Mouse (Mus musculus) midbrain, embryonic 14.5 days (tissue): Measurements from ENCODE around the gene Spaar. TPM values are rescaled to one million over a fixed set of nuclear protein-coding genes. Genes with fewer than 3 reads are reported as not detected.
A peak's percentile ranks its signal among the peaks of the same experiment; 100 is the strongest.

Experiments
- ATAC-seq: fragments of 200-750 bp; cut with Nextera tagmentation; 2 replicates; pipeline ENCODE4 v1.8.0; 2017; ENCODE audit warnings: moderate number of reproducible peaks, moderate library complexity; ENCODE audit not compliant: low FRiP score, low TSS enrichment
- DNase-seq: peaks from one replicate; pipeline ENCODE4 v3.0.0-alpha.2; 2015
- H3K27ac ChIP-seq: fragments of 300-500 bp; sonication (generic); replicated peaks from 2 replicates; pipeline ENCODE4 v1.5.1; 2014; ENCODE audit warnings: mild to moderate bottlenecking, low read depth, low read length, moderate library complexity
- H3K27me3 ChIP-seq: fragments of 300-500 bp; sonication (generic); 2 replicates; pipeline ENCODE4 v1.6.1; 2014; ENCODE audit warnings: low read length, control low read depth, mixed read lengths; ENCODE audit not compliant: control insufficient read depth, insufficient read depth
- H3K36me3 ChIP-seq: fragments of 300-500 bp; sonication (generic); 2 replicates; pipeline ENCODE4 v1.6.1; 2014; ENCODE audit warnings: low read length, control low read depth; ENCODE audit not compliant: control insufficient read depth, insufficient read depth
- H3K4me1 ChIP-seq: fragments of 300-500 bp; sonication (generic); 2 replicates; pipeline ENCODE4 v1.6.1; 2014; ENCODE audit warnings: mild to moderate bottlenecking, antibody characterized with exemption, low read length, control low read depth; ENCODE audit not compliant: control insufficient read depth, insufficient read depth
- H3K4me2 ChIP-seq: fragments of 300-500 bp; sonication (generic); 2 replicates; pipeline ENCODE4 v1.6.1; 2014; ENCODE audit warnings: mild to moderate bottlenecking, low read length, moderate library complexity
- H3K4me3 ChIP-seq: fragments of 300-500 bp; sonication (generic); replicated peaks from 2 replicates; pipeline ENCODE4 v1.5.1; 2014; ENCODE audit warnings: low read depth, low read length
- H3K9ac ChIP-seq: fragments of 300-500 bp; sonication (generic); replicated peaks from 2 replicates; pipeline ENCODE4 v1.6.1; 2014; ENCODE audit warnings: mild to moderate bottlenecking, low read length, moderate library complexity
- H3K9me3 ChIP-seq: fragments of 300-500 bp; sonication (generic); 2 replicates; pipeline ENCODE4 v1.6.1; 2016; ENCODE audit warnings: low read length, control low read depth, mixed read lengths; ENCODE audit not compliant: control insufficient read depth
- WGBS: fragments of 180-500 bp; shearing (Covaris S2); extraction: QIAGEN DNeasy Blood & Tissue Kit; methylation state at CpG from one replicate; pipeline ENCODE4 v1.1.7; 2014; 5-methylcytosine and 5-hydroxymethylcytosine counted together
- polyA plus RNA-seq: library from polyadenylated mRNA; unstranded; fragments of >200 nt; fragmentation: Nextera tagmentation; extraction: Ambion mirVana; gene quantifications from 2 replicates; pipeline ENCODE4 v1.2.1, GENCODE M21; 2014

Spaar gene
- polyA plus RNA-seq, 1 experiment from 2014 or later = not detected

- Histone ChIP-seq H3K27me3 (no peaks in the 10 kb centered on the region), H3K27ac (no peak overlapping the region), H3K9me3 (no peaks in the 10 kb centered on the region), H3K9ac (no peak overlapping the region), H3K4me3 (no peak overlapping the region), H3K4me2 (no peak overlapping the region), H3K4me1 (no peaks in the 10 kb centered on the region), H3K36me3 (no peaks in the 10 kb centered on the region)
- DNase-seq (no peak), ATAC-seq (no peak)
- 72% methylated on average over 6 of the region's 6 CpGs for WGBS
These were observed 7.3 kb downstream of the Spaar start for GRCm38 (mm10) chr4:43737144-43737543.

GRCm38 (mm10) chr4:43738989-43739674, 9.3 kb downstream of the Spaar start:
- DNase-seq (no peak), ATAC-seq (no peak)
- 74% methylated on average over 8 of the region's 8 CpGs for WGBS
- Histone ChIP-seq H3K27ac (no peak overlapping the region), H3K9ac (no peak overlapping the region), H3K9me3 (no peaks in the 10 kb centered on the region), H3K4me3 (no peak overlapping the region), H3K4me2 (no peak overlapping the region), H3K36me3 (no peaks in the 10 kb centered on the region), H3K27me3 (no peaks in the 10 kb centered on the region), H3K4me1 (no peaks in the 10 kb centered on the region)

- no peaks in the 10 kb centered on the region for H3K36me3 ChIP-seq
These were observed 11.7 kb downstream of the Spaar start for GRCm38 (mm10) chr4:43741526-43741925.

GRCm38 (mm10) chr4:43742637-43743036, 12.8 kb downstream of the Spaar start:
- no peak for DNase-seq
- H3K9me3 ChIP-seq = no peaks in the 10 kb centered on the region
- no peaks in the 10 kb centered on the region for H3K4me1 ChIP-seq
- no peak overlapping the region for H3K4me2 ChIP-seq
- no peaks in the 10 kb centered on the region for H3K27me3 ChIP-seq
- H3K9ac ChIP-seq = no peak overlapping the region
- H3K4me3 ChIP-seq = no peak overlapping the region
- no peak overlapping the region for H3K27ac ChIP-seq
- no peaks in the 10 kb centered on the region for H3K36me3 ChIP-seq
- WGBS = 37% methylated on average over 4 of the region's 4 CpGs
- ATAC-seq = no peak

More at GRCm38 (mm10) chr4:43741526-43741925, 11.7 kb downstream of the Spaar start:
- ATAC-seq = no peak
- Histone ChIP-seq H3K4me3 (no peak overlapping the region), H3K9me3 (no peaks in the 10 kb centered on the region), H3K27ac (no peak overlapping the region), H3K27me3 (no peaks in the 10 kb centered on the region), H3K4me2 (no peak overlapping the region), H3K4me1 (no peaks in the 10 kb centered on the region), H3K9ac (no peak overlapping the region)
- WGBS = 76% methylated on average over 5 of the region's 5 CpGs
- no peak for DNase-seq

GRCm38 (mm10) chr4:43743099-43743498, 13.3 kb downstream of the Spaar start:
- H3K27ac ChIP-seq = no peak overlapping the region
- DNase-seq (no peak), ATAC-seq (no peak)
- H3K9me3 ChIP-seq = no peaks in the 10 kb centered on the region
- no peaks in the 10 kb centered on the region for H3K36me3 ChIP-seq
- no peak overlapping the region for H3K9ac ChIP-seq
- no peak overlapping the region for H3K4me2 ChIP-seq
- H3K4me1 ChIP-seq = no peaks in the 10 kb centered on the region
- H3K4me3 ChIP-seq = no peak overlapping the region
- 77% methylated on average over 1 of the region's 1 CpGs for WGBS
- no peaks in the 10 kb centered on the region for H3K27me3 ChIP-seq

GRCm38 (mm10) chr4:43745187-43745586, 15.4 kb downstream of the Spaar start:
- no peak overlapping the region for H3K27ac ChIP-seq
- ATAC-seq (no peak), DNase-seq (peak; percentile 84)
- H3K27me3 ChIP-seq = no peaks in the 10 kb centered on the region
- H3K36me3 ChIP-seq = no peaks in the 10 kb centered on the region
- no peak overlapping the region for H3K9ac ChIP-seq
- H3K4me2 ChIP-seq = no peak overlapping the region
- 24% methylated on average over 6 of the region's 6 CpGs for WGBS
- H3K4me1 ChIP-seq = no peaks in the 10 kb centered on the region
- no peak overlapping the region for H3K4me3 ChIP-seq
- no peaks in the 10 kb centered on the region for H3K9me3 ChIP-seq

- Histone ChIP-seq H3K9ac (no peak overlapping the region), H3K4me2 (no peak overlapping the region), H3K27ac (no peak overlapping the region), H3K4me1 (no peaks in the 10 kb centered on the region), H3K9me3 (no peaks in the 10 kb centered on the region), H3K4me3 (no peak overlapping the region), H3K36me3 (no peaks in the 10 kb centered on the region), H3K27me3 (no peaks in the 10 kb centered on the region)
- no peak for DNase-seq
- WGBS = 86% methylated on average over 6 of the region's 6 CpGs
- ATAC-seq = no peak
These were observed 27.4 kb downstream of the Spaar start for GRCm38 (mm10) chr4:43757213-43757612.

GRCm38 (mm10) chr4:43759571-43760418, 30.0 kb downstream of the Spaar start:
- Histone ChIP-seq H3K4me2 (no peak overlapping the region), H3K27ac (no peak overlapping the region), H3K36me3 (no peaks in the 10 kb centered on the region), H3K27me3 (0 out of 2 replicates have a peak, but pooled peaks cover 3% of the 10 kb centered on the region), H3K9me3 (no peaks in the 10 kb centered on the region), H3K9ac (no peak overlapping the region), H3K4me3 (no peak overlapping the region), H3K4me1 (no peaks in the 10 kb centered on the region)
- 85% methylated on average over 21 of the region's 21 CpGs for WGBS
- ATAC-seq = no peak
- DNase-seq = no peak
